Mouse (Mus musculus): Measurements from ENCODE around the gene Mta3.

The Mta3 gene

GRCm38 (mm10) chr17:83706116-83706593, at the start of gene Mta3:
Mta3 (plus strand) TSS chr17:83706163.
- peak; percentile 58 to 65 for DNase-seq

GRCm38 (mm10) chr17:83657375-83657774, 48.6 kb upstream of the Mta3 start:
- no peak for DNase-seq

DNA sequence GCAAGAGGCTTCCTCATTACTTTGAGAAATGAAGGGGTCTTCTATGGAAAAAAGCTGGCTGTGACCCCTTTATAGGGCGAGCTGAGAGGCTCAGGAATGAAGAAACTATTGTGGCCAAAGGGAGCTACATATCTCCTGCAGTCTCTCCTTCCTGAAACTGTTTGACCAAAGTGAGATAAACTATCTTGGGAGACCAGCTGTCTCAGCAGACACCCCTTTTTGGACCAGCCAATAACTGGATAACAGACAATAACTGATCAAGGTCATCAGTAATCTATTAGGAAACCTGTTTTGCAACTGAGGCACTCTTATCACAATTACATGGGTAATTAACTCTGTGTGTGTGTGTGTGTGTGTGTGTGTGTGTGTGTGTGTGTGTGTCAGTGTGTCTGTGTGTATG, 47.0 kb upstream of the Mta3 start:
- no peak for DNase-seq

- no peak for DNase-seq
Measured at GRCm38 (mm10) chr17:83664761-83665160, 41.2 kb upstream of the Mta3 start.

DNA sequence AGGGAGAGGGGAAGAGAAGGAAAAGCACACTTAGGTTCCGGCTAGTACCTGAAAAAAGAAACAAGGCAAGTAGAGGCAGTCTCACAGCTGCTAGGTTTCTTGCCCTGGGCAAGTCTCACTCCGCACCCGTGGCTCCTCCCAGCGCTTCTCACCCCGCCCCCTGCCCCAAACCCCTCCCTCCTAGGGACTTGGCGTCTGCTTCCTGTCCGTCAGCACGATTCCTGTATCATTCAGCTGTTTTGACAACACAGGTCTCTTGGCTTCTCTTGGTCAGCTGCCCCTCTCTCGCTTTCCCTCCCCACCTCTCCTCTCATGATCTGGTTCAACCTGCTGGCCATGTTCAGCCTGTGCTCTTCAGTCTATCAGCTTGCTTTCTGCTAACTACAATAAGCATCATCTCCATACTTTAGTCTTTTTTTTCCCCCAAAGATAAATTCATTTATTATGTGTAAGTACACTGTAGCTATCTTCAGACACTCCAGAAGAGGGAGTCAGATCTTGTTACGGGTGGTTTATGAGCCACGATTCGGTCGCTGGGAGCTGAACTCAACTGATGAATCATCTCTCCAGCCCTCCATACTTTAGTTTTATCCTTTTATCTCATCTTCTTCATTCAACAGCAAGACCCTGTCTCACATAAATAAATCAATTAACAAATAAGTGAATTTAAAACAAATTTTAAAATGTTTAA, 39.2 kb upstream of the Mta3 start:
- peak in 1 of 2 experiments; percentile 6 for DNase-seq

- no peak for DNase-seq
Measured at GRCm38 (mm10) chr17:83667934-83668690, 37.9 kb upstream of the Mta3 start.

DNA sequence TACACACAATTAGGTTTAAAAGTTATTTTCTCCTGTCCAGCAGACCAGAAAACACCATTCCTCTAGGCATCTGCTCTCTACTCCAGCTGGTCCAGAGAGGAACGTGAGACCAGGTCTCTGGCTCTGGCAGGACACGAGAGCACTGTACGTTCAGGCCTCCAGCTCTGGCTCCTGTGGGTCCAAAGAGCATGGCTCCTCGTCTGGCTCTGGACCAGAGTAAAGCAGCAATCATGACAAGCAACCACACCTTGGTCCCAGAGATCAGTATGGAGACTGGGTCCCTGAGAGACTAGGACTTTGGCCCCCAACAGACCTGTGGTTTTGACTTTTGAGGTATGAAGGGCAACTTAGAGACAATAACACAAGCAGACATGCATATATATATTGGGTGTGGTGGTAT, 33.3 kb upstream of the Mta3 start:
- DNase-seq = no peak

GRCm38 (mm10) chr17:83677370-83677769, 28.6 kb upstream of the Mta3 start:
- no peak for DNase-seq

DNA sequence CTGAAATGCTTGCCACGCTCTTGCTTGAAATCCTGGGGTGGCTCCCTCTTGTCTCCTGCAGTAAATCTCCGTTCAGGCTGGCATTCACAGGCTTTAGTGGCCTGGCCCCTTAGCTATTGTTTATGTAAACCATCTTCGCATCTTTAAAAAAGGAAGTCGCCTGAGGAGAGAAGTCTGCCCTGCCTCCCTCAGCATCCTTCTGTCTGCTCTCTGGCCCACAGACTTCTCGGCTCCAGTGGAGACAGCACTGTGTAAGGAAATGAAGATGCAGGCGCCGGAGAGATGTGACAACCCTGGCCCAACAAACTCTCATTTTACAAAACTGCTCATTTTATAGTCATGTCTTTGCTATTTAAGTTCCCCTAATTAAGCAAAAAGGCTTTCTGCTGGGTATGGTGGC, 24.0 kb upstream of the Mta3 start:
- no peak for DNase-seq

DNA sequence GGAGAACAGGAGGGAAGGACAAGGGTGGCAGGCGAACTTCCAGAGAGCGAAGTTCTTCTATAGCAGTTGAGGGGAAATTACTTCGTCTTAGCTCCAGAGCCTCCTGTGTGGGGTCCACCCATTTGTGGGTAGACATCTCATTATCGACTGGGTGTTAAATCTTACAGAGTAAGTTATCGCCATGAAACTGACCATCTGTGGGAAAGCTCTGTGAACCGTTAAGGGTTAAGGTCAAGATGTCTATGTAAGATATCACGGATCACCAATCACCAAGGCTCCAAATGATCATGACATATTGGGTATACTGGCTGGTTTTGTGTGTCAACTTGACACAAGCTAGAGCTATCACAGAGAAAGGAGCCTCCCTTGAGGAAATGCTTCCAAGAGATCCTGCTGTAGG, 21.5 kb upstream of the Mta3 start:
- DNase-seq = no peak

GRCm38 (mm10) chr17:83690418-83690817, 15.5 kb upstream of the Mta3 start:
- DNase-seq = no peak

- DNase-seq = no peak
Measured at GRCm38 (mm10) chr17:83691379-83691778, 14.6 kb upstream of the Mta3 start.

DNA sequence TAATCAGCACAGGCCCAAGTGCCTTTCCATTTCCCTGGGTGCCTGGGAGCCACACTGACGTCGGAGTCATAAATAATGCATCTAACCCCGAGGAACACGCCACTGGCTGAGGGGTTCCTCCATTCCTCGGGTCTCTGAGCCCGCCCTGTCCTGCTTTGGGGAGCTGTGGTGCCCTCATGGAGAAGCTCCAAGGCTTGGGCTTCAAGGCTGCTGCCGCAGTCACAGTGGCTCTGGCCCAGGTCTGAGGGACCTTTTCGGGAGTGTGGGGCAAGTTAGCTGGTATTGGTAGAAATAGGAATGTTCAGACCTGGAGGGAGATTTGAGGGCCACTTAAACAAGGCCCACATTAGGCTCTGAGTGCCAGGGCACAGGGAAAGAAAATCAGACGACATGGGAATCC, 12.0 kb upstream of the Mta3 start:
- DNase-seq = no peak

- DNase-seq = peak; percentile 26 to 31
Measured at GRCm38 (mm10) chr17:83695785-83696184, 10.2 kb upstream of the Mta3 start.

DNA sequence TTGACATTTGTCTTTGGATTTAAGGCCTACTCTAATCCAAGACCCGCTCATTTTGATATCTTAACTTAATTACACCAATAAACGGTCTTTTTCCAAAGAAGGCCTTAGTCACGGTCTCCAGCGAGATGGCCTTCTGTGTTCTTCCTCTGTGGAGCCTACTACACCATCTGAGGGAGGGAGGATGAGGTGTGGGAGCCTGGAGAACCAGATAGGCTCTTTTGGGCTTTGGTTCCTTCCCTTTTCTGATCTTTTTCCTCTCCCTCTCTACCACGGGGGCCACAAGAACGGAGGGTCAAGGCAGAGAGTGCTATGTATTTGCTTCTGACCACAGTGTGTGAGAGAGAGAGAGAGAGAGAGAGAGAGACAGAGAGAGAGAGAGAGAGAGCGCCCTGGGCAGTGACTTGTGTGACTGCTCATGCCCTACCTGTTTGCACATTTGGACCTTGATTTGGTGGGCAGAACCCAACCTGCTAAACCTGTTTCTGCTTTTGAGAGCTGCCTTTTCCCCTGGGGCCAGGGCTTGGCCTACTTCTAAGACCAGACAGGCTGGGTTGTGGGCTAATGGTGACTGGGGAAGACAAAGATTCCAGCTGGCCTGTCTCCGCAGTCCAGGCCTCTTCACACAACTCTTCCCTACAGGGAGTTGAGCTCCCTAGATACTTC, 6.8 kb upstream of the Mta3 start:
- DNase-seq = peak; percentile 52 to 72

GRCm38 (mm10) chr17:83700125-83700524, 5.8 kb upstream of the Mta3 start:
- no peak for DNase-seq

DNA sequence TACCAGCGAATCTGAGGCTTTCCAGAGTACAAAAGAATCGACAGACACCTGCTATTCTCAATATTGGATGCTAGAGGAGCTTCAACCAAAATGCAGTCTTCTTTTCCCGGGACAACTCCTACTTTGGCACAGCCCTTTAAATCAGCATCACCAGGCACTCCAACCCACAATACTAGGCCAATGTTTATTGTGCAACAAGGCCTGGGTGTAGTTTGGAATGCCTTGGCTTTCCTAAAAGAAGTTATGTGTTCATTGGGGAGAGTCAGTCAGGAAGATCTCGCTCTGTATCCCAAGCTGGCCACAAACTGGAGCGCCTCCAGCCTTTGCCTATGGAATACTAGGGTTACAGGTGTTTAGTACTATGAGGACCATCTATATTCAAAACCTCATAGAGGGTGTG, 1.5 kb upstream of the Mta3 start:
- DNase-seq = peak; percentile 58 to 76

DNA sequence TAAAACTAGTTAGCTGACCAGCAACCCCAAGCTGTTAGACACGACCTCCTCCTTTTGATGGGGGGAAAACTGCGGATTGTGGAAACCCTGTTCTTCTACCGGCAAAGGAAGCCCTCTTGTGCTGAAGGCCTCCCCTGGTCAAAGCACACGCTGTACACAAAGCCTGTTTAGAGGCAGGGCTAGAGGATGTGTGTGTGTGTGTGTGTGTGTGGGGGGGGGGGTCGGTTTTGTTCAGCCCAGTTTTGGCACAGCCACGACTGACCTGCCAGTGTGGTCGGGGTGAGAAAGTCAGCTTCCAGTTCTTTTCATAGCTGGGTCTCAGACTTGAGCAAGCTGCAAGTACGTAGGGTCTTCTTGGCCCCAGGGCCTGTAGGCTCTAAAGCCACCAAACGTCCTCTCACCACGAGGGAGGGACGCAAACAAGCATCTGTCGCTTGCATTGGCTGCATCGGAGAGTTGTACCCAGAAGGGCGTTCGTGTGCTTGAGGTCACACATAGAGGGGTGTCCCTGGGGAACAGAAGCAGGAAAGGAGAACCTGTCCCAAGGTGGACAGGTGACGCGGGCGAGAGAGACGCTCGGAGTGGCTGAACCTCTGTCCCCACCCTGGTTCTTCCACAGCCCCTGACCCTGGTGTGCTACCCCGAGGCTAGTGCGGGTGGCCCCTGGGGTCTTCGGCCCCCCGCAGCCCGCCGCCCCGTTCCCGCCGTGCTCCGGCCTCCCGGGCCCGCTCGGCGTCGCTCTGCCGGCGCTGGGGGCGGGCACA, 429 bp upstream of the Mta3 start:
- DNase-seq = peak; percentile 46 to 58

- DNase-seq = peak; percentile 55 to 58
Measured at GRCm38 (mm10) chr17:83706594-83707126, 697 bp downstream of the Mta3 start.

GRCm38 (mm10) chr17:83707372-83707771, 1.4 kb downstream of the Mta3 start:
- DNase-seq = no peak

- DNase-seq = no peak
Measured at GRCm38 (mm10) chr17:83707846-83708245, 1.9 kb downstream of the Mta3 start.

GRCm38 (mm10) chr17:83708256-83708655, 2.3 kb downstream of the Mta3 start:
- no peak for DNase-seq

GRCm38 (mm10) chr17:83708891-83709290, 2.9 kb downstream of the Mta3 start:
- no peak for DNase-seq
